Mouse (Mus musculus): ENCODE measurements around the gene Nuak1. TPM values are rescaled to one million over a fixed set of nuclear protein-coding genes. Genes with fewer than 3 reads are reported as not detected.

The Nuak1 gene
- polyA plus RNA-seq, 1 experiment, result 7.6 TPM

- no peak for DNase-seq (ENCODE audit: low spot score)
These were observed 57.2 kb downstream of the Nuak1 start for GRCm38 (mm10) chr10:84382900-84383883.

GRCm38 (mm10) chr10:84381276-84381798 lies 59.1 kb downstream of the Nuak1 start:
- no peak for DNase-seq (ENCODE audit: low spot score)

- no peak for DNase-seq (ENCODE audit: low spot score)
These were observed 61.0 kb downstream of the Nuak1 start for GRCm38 (mm10) chr10:84379366-84379765.

- DNase-seq (ENCODE audit: low spot score), result no peak
These were observed 62.4 kb downstream of the Nuak1 start for GRCm38 (mm10) chr10:84377956-84378355.

GRCm38 (mm10) chr10:84376346-84376745 lies 64.1 kb downstream of the Nuak1 start:
- DNase-seq (ENCODE audit: low spot score), result no peak

- DNase-seq (ENCODE audit: low spot score), result no peak
These were observed 65.4 kb downstream of the Nuak1 start for GRCm38 (mm10) chr10:84374996-84375395.

- DNase-seq (ENCODE audit: low spot score), result no peak
These were observed 66.9 kb downstream of the Nuak1 start for GRCm38 (mm10) chr10:84373476-84373875.

GRCm38 (mm10) chr10:84372161-84373095 lies 68.0 kb downstream of the Nuak1 start:
- no peak for DNase-seq (ENCODE audit: low spot score)

GRCm38 (mm10) chr10:84371681-84372160 lies 68.7 kb downstream of the Nuak1 start:
- DNase-seq (ENCODE audit: low spot score), result no peak

- DNase-seq (ENCODE audit: low spot score), result no peak
These were observed 69.2 kb downstream of the Nuak1 start for GRCm38 (mm10) chr10:84371230-84371629.

- no peak for DNase-seq (ENCODE audit: low spot score)
These were observed 70.6 kb downstream of the Nuak1 start for GRCm38 (mm10) chr10:84369646-84370314.

GRCm38 (mm10) chr10:84368185-84368584 lies 72.2 kb downstream of the Nuak1 start:
- DNase-seq (ENCODE audit: low spot score), result no peak

- no peak for DNase-seq (ENCODE audit: low spot score)
These were observed 75.1 kb downstream of the Nuak1 start for GRCm38 (mm10) chr10:84365166-84365865.

GRCm38 (mm10) chr10:84363833-84364232 lies 76.6 kb downstream of the Nuak1 start:
- no peak for DNase-seq (ENCODE audit: low spot score)

- no peak for DNase-seq (ENCODE audit: low spot score)
These were observed 79.4 kb downstream of the Nuak1 start for GRCm38 (mm10) chr10:84360953-84361352.

- DNase-seq (ENCODE audit: low spot score), result no peak
These were observed 80.0 kb downstream of the Nuak1 start for GRCm38 (mm10) chr10:84360391-84360790.

GRCm38 (mm10) chr10:84358738-84359120 lies 81.7 kb downstream of the Nuak1 start:
- DNase-seq (ENCODE audit: low spot score), result no peak

- DNase-seq (ENCODE audit: low spot score), result no peak
These were observed 82.2 kb downstream of the Nuak1 start for GRCm38 (mm10) chr10:84357997-84358737.

- DNase-seq (ENCODE audit: low spot score), result no peak
These were observed 82.8 kb downstream of the Nuak1 start for GRCm38 (mm10) chr10:84357593-84357992.

- DNase-seq (ENCODE audit: low spot score), result no peak
These were observed 86.1 kb downstream of the Nuak1 start for GRCm38 (mm10) chr10:84354323-84354722.

Data from urinary bladder, adult 2 months (tissue).